Mouse (Mus musculus) liver, adult 2 months (tissue): Measurements from ENCODE around the gene Oxnad1. TPM values are rescaled to one million over a fixed set of nuclear protein-coding genes. Genes with fewer than 3 reads are reported as not detected.

Source experiments
- DNase-seq: peaks from one replicate; pipeline ENCODE4 v3.0.0-alpha.2; 2011; ENCODE audit warnings: low read depth, low spot score; ENCODE audit errors: extremely low read depth
- H3K27ac ChIP-seq: fragments of 200-500 bp; replicated peaks from 2 replicates; pipeline ENCODE4 v1.5.1; 2012; ENCODE audit warnings: low read depth, mild to moderate bottlenecking, control low read depth, inconsistent platforms, low read length; ENCODE audit not compliant: insufficient read depth
- H3K27me3 ChIP-seq: fragments of 200-500 bp; 2 replicates; pipeline ENCODE4 v1.6.1; 2012; ENCODE audit warnings: mild to moderate bottlenecking, moderate library complexity, low read length, inconsistent platforms; ENCODE audit not compliant: control insufficient read depth, insufficient read depth
- H3K36me3 ChIP-seq: fragments of 200-500 bp; 2 replicates; pipeline ENCODE4 v1.6.1; 2012; ENCODE audit warnings: low read length, inconsistent platforms; ENCODE audit not compliant: control insufficient read depth, insufficient read depth
- H3K4me1 ChIP-seq: fragments of 200-500 bp; 2 replicates; pipeline ENCODE4 v1.6.1; 2011; ENCODE audit warnings: low read length; ENCODE audit not compliant: control insufficient read depth, insufficient read depth
- H3K4me3 ChIP-seq: fragments of 200-500 bp; 2 replicates; pipeline ENCODE4 v1.5.1; 2011; ENCODE audit warnings: low read depth, mild to moderate bottlenecking, control low read depth, low read length, moderate library complexity; ENCODE audit not compliant: insufficient read depth
- H3K79me2 ChIP-seq: fragments of 200-500 bp; 2 replicates; pipeline ENCODE4 v1.6.1; 2012; ENCODE audit warnings: inconsistent platforms, mild to moderate bottlenecking, low read length, moderate library complexity; ENCODE audit not compliant: control insufficient read depth, insufficient read depth
- H3K9ac ChIP-seq: fragments of 200-500 bp; 2 replicates; pipeline ENCODE4 v1.6.1; 2012; ENCODE audit warnings: low read depth, mild to moderate bottlenecking, control low read depth, inconsistent platforms, low read length
- CTCF ChIP-seq: fragments of 200-500 bp; IDR thresholded peaks from 2 replicates; pipeline ENCODE4 v1.5.1; 2011; ENCODE audit warnings: low read depth, low read length, control low read depth
- POLR2A ChIP-seq: fragments of 200-500 bp; IDR thresholded peaks from 2 replicates; pipeline ENCODE4 v1.6.1; 2011; ENCODE audit warnings: low read length, control low read depth; ENCODE audit not compliant: insufficient read depth; ENCODE audit errors: extremely low read depth
- WGBS: fragments of 180-500 bp; shearing (Covaris S2); methylation state at CpG from one replicate; pipeline ENCODE4 v1.1.7; 2018; 5-methylcytosine and 5-hydroxymethylcytosine counted together
- polyA plus RNA-seq: library from polyadenylated mRNA; depleted of rRNA; stranded (reverse); fragments of >200 nt; gene quantifications from 2 replicates; pipeline ENCODE4 v1.2.3, GENCODE M21; 2012
- total RNA-seq: library from RNA; depleted of rRNA; stranded (reverse); fragments of >200 nt; gene quantifications from 2 replicates; pipeline ENCODE4 v1.2.3, GENCODE M21; 2014

Oxnad1 gene
- total and polyA plus RNA-seq, 2 experiments, result 27.6 to 46.1 TPM

DNA sequence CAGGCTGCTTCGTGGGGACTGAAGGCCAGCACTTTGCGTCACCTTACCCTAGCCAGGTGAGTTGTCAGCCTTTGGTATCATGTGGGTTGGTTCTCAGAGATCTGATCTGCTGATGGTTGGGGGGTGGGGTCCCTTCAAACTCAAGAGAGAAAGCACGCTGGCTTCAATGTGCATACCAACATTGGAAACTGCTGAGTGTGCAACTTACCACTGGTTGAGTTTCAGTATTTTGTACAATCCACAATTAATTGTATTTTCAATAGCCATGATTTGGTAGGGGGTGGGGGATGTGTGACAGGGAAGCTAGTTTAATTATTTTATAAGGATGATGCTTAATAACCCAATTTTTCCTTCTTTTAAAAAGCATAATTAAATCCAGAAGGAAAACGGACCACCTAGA is 6.5 kb downstream of the Oxnad1 start:
- 96% methylated on average over 4 of the region's 4 CpGs for WGBS
- Histone ChIP-seq H3K36me3 (peaks cover 21% of the 10 kb centered on the region), H3K79me2 (peaks cover 4% of the 10 kb centered on the region; the same call in 1 of the 2 replicates), H3K4me1 (peaks cover 17% of the 10 kb centered on the region), H3K27ac (no peak overlapping the region), H3K9ac (no peak overlapping the region), H3K27me3 (no peaks in the 10 kb centered on the region), H3K4me3 (no peak overlapping the region)
- DNase-seq, result no peak
- no peak for TF ChIP-seq CTCF
- no peak for TF ChIP-seq POLR2A

DNA sequence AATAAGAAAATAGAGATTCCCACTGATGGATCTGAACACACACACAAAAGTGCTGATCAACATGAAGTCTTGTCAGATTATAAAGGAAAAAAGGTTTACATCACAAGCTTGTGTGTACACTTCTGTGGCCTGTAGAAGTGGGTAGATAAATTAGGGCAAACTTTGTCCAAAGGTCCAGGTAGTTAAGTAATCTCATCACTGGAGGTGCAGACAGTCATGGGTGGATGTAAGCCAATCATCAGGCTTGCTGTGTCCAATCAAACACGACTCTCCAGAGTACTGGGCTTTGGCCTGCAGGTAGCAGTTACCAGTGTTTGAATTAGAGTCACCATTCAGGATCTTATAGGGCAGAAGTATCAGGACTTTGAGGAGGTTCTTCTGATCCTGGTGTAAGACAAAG is 7.8 kb downstream of the Oxnad1 start:
- TF ChIP-seq POLR2A (no peak), CTCF (no peak)
- peaks cover 4% of the 10 kb centered on the region; the same call in 1 of the 2 replicates for H3K79me2 ChIP-seq
- DNase-seq, result peak; percentile 96
- peak overlapping the region; percentile 80 for H3K27ac ChIP-seq
- WGBS, result 24% methylated on average over 1 of the region's 1 CpGs
- no peak overlapping the region for H3K9ac ChIP-seq
- peaks cover 15% of the 10 kb centered on the region for H3K4me1 ChIP-seq
- no peaks in the 10 kb centered on the region for H3K27me3 ChIP-seq
- H3K4me3 ChIP-seq, result no peak overlapping the region
- H3K36me3 ChIP-seq, result peaks cover 33% of the 10 kb centered on the region

DNA sequence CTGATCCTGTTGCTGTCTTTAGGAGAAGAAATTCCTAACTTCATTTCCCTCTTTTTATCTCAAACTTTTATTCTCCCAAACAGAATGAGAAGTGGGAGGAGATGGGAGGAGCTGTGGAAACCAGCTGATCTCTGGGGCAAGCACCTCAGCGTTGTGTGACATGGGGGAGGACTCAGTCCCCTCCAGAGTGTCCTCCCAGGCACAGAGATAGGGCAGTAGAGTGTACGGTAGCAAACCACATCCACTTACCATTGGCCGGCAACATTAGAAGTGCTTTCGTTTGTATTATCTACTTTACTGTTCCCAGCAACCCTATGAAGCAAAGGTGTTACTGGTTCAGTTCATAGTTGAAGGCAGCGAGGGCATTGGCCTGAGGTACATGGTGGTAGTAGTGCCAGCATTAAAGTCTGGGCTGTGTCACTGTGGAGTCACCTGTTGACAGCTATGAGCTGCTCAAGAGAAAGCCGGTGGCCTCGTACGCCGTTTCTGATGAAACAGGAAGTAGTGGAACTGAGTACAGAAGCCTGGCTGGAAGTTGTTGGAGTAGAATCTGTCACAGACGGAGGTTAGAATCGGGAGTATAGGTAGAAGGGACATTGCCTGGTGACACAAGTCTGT is 8.4 kb downstream of the Oxnad1 start:
- H3K79me2 ChIP-seq, result peaks cover 2% of the 10 kb centered on the region; the same call in 1 of the 2 replicates
- TF ChIP-seq CTCF (no peak), POLR2A (no peak)
- H3K4me3 ChIP-seq, result peak overlapping the region; percentile 31; the same call in 1 of the 2 replicates
- H3K27me3 ChIP-seq, result no peaks in the 10 kb centered on the region
- H3K36me3 ChIP-seq, result peaks cover 38% of the 10 kb centered on the region
- peak overlapping the region; percentile 80 for H3K27ac ChIP-seq
- peak; percentile 80 for DNase-seq
- WGBS, result 27% methylated on average over 11 of the region's 11 CpGs
- H3K4me1 ChIP-seq, result peaks cover 13% of the 10 kb centered on the region
- H3K9ac ChIP-seq, result peak overlapping the region; percentile 48

DNA sequence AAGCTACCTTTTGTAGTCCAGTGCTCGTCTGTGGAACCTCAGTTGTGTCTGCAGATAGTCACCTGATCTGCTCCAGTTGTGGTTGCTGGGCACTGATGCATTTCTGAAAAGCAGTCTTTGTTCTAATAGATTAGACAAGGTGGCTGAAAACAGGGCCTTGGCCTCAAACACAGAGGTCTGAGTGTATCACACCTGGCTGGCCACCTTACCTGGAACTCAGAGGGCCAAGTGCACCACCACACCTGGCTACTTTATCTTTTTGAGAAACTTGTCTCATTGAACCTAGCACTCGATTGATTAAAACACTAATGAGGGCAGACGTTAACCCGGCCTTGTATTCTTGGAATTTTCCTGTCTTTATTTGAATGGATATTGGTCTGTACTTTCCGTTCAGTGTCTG is 10.5 kb downstream of the Oxnad1 start:
- H3K4me1 ChIP-seq, result peaks cover 11% of the 10 kb centered on the region
- H3K9ac ChIP-seq, result no peak overlapping the region
- no peak overlapping the region for H3K27ac ChIP-seq
- TF ChIP-seq CTCF (no peak), POLR2A (no peak)
- WGBS, result 69% methylated on average over 5 of the region's 5 CpGs
- DNase-seq, result no peak
- H3K36me3 ChIP-seq, result peaks cover 56% of the 10 kb centered on the region
- no peaks in the 10 kb centered on the region for H3K79me2 ChIP-seq
- no peak overlapping the region for H3K4me3 ChIP-seq
- no peaks in the 10 kb centered on the region for H3K27me3 ChIP-seq

DNA sequence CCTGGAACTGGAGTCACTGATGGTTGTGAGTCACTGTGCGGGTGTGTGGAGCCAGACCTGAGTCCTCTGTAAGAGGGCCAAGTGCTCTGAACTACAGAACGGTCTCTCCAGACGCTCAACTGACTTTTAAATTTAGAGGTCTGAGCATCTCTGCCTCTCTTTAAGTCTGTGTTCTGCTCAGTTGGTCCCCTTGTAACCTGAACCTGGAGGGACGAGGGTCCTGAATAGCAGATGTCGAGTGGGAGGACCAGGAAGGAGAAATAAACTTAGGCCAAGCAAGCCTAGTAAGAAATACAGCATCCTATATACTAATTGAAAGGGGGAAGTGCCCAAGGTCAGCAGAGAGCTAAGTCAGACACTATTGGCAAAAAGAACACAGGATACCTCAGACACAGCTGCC is 11.6 kb downstream of the Oxnad1 start:
- TF ChIP-seq CTCF (no peak), POLR2A (no peak)
- H3K36me3 ChIP-seq, result peaks cover 56% of the 10 kb centered on the region
- no peaks in the 10 kb centered on the region for H3K79me2 ChIP-seq
- no peak overlapping the region for H3K4me3 ChIP-seq
- H3K9ac ChIP-seq, result no peak overlapping the region
- H3K27ac ChIP-seq, result no peak overlapping the region
- no peak for DNase-seq
- peaks cover 11% of the 10 kb centered on the region for H3K4me1 ChIP-seq
- no peaks in the 10 kb centered on the region for H3K27me3 ChIP-seq
- WGBS, result 85% methylated on average over 5 of the region's 5 CpGs

DNA sequence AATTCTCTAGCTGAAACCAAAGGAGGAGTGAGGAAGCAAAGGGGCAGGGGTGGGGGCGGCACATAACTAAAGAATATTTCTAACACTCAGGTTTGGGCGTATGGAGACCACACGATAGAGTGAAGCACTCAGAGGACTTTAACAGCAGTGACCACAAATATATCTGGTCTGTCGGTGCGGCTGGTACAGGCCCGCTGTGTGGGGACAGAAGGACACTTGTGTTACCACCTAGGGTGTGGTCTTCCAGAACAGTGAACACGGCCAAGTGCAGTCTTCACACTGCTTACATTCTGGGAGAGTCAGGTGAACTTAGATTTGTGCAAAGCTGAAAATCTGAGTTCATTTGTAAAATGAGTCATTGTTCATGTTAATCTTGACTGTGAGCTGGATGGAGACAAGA is 12.5 kb downstream of the Oxnad1 start:
- Histone ChIP-seq H3K27me3 (no peaks in the 10 kb centered on the region), H3K79me2 (no peaks in the 10 kb centered on the region), H3K27ac (no peak overlapping the region), H3K36me3 (peaks cover 63% of the 10 kb centered on the region), H3K4me3 (no peak overlapping the region), H3K9ac (no peak overlapping the region), H3K4me1 (peaks cover 8% of the 10 kb centered on the region)
- no peak for TF ChIP-seq POLR2A
- TF ChIP-seq CTCF, result no peak
- DNase-seq, result no peak
- WGBS, result 98% methylated on average over 7 of the region's 7 CpGs
